In the genomic region with DNA sequence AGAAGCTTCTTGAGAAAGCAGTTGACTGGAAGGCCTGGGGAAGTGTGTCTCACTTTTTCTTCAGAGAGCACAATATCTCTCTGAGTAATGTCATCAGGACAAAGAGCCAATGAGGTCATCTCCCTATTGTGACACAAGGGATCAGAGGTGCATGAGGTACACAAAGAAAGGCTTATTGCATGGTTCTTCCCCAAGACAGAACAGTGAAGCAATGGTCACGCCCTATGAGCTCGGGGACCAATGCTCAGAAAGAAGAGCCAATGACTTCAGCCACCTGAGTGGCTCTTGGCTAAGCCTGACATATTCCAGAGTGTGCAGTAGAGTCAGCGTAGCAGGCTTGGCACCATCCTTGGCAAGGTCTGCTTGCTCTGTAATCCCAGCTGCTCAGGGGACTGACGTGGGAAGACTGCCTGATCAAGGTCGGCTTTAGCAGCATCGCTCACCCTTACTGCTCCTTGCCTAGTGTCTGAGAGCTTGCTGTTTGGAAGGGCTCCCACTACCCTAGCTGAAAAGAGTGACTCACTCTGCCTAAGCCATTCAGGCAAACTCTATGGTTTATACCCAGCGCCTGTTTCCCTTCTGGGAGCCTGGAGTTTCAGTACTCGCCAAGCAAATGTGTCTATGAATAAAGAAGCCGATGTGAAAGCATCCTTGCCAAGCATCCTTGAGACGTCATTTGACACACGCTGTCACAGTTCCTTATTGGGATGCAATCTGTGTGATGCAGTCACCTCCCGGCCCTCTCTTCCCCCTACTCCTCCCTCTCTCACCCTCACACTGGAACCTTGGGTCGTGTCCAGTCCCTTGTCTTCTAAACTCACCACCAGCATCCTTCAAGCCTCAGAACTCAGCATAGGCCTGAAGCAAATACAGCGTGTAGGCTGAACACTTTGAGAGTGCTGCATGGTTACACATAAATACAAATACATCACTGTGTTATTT, we compare ENCODE assay signal across 9 mouse cellular contexts.
DNase-seq lines count a peak whose midpoint lies in the region; ATAC-seq and TF ChIP-seq lines count a peak whose summit lies in the region.
"Had no signal": no experiment of that assay in that cellular context is flagged by ENCODE, and none has a peak within 500 bp of the region (broad histone marks: within the 10 kb centered on the region; RNA-seq: fewer than 3 reads in every experiment).

No protein-coding gene starts in this region.

- TF ChIP-seq CTCF in heart, adult 2 months (IDR thresholded peaks at IDR 0.05): no peak
- no peak for TF ChIP-seq CTCF in left cerebral cortex, adult 2 months (IDR thresholded peaks at IDR 0.05)

- TF ChIP-seq EP300 in heart, adult 2 months (IDR thresholded peaks at IDR 0.05; ENCODE audit: insufficient read depth, low read depth, low read length): no peak

- no peak for ATAC-seq in erythroblast, adult 5-6 weeks (replicated peaks; ENCODE audit: low FRiP score, poor library complexity, severe bottlenecking)
- no peak for ATAC-seq in monocyte, adult 5-6 weeks (replicated peaks; ENCODE audit: insufficient number of reproducible peaks, low FRiP score, low TSS enrichment, poor library complexity, severe bottlenecking)

- DNase-seq in heart, embryonic 10.5 days (ENCODE audit: low spot score): peak; percentile 71
- DNase-seq in heart, adult 2 months: no peak
- DNase-seq in adrenal gland, adult 18-20 months (ENCODE audit: low spot score in 2 of 2): peak; percentile 24 to 27
- DNase-seq in cerebellum, postnatal 36 days: peak; percentile 29 to 42
- peak; percentile 58 to 61 for DNase-seq in left cerebral cortex, adult 2 months (ENCODE audit: extremely low spot score in 1 of 2, low spot score in 2 of 2)
- DNase-seq in spleen, postnatal 14 days (ENCODE audit: low spot score in 2 of 2): no peak

- H3K9me3 ChIP-seq in heart, embryonic 10.5 days: no peaks in the 10 kb centered on the region

- intact Hi-C loops in heart, adult 2 months (cut with DNase I): no loop called here
- intact Hi-C loops in left cerebral cortex, adult 2 months (cut with DNase I): loop anchor here (2.0 kb wide), 1 partner anchor 78 kb away; the partner anchor contains the start of gene Camk1d

- H3K9ac ChIP-seq in heart, adult 2 months (ENCODE audit: low read depth, low read length): no peak overlapping the region
- H3K9ac ChIP-seq: liver, embryonic 14.5 days had no signal

- no peaks in the 10 kb centered on the region for H3K79me2 ChIP-seq in heart, adult 2 months (replicated peaks; ENCODE audit: control insufficient read depth, insufficient read depth, low read length)

- H3K4me1 ChIP-seq in heart, embryonic 10.5 days: peaks cover 7% of the 10 kb centered on the region; the same call in 1 of the 2 replicates
- no peaks in the 10 kb centered on the region for H3K4me1 ChIP-seq in heart, adult 2 months (ENCODE audit: control insufficient read depth, insufficient read depth, low read length)

- H3K27me3 ChIP-seq in heart, embryonic 10.5 days (ENCODE audit: insufficient read depth, poor library complexity, severe bottlenecking): no peaks in the 10 kb centered on the region
- H3K27me3 ChIP-seq in heart, adult 2 months (ENCODE audit: control insufficient read depth, insufficient read depth, low read length): no peaks in the 10 kb centered on the region

- H3K36me3 ChIP-seq in heart, embryonic 10.5 days: no peaks in the 10 kb centered on the region
- H3K36me3 ChIP-seq in heart, adult 2 months (ENCODE audit: control insufficient read depth, insufficient read depth, low read length): no peaks in the 10 kb centered on the region

- WGBS in heart, embryonic 10.5 days: 87% methylated on average over 14 of the region's 14 CpGs
- WGBS in heart, adult 2 months: 82% methylated on average over 14 of the region's 14 CpGs

- no peak overlapping the region for H3K4me3 ChIP-seq in heart, embryonic 10.5 days
- no peak overlapping the region for H3K4me3 ChIP-seq in heart, adult 2 months
- H3K4me3 ChIP-seq in left cerebral cortex, adult 2 months: no peak overlapping the region

- no peak overlapping the region for H3K27ac ChIP-seq in heart, embryonic 10.5 days
- H3K27ac ChIP-seq in heart, adult 2 months: no peak overlapping the region
- peak overlapping the region; percentile 67 for H3K27ac ChIP-seq in left cerebral cortex, adult 2 months
- H3K27ac ChIP-seq: liver, embryonic 14.5 days had no signal

- TF ChIP-seq POLR2A in heart, adult 2 months (IDR thresholded peaks at IDR 0.05; ENCODE audit: insufficient read depth, low read depth, low read length): no peak

Comparison
In these comparisons a context has a peak if more than half of its experiments do, and no peak if none do; other contexts are left out.
1. DNase-seq: peak in heart, embryonic 10.5 days (single experiment), adrenal gland, adult 18-20 months (2 of 2), cerebellum, postnatal 36 days (2 of 2) and left cerebral cortex, adult 2 months (2 of 2); none in heart, adult 2 months (0 of 2) and spleen, postnatal 14 days (0 of 2).